Mouse (Mus musculus): ENCODE data around the gene Scmh1. TPM values are rescaled to one million over a fixed set of nuclear protein-coding genes. Genes with fewer than 3 reads are reported as not detected.
A peak's percentile ranks its signal among the peaks of the same experiment; 100 is the strongest.
"Not testable (repeated sequence)": the region's sequence is repeated elsewhere in the genome, so short reads cannot be mapped to it uniquely, and the experiment has no call there.

Gene Scmh1
- 31.8 and 34.4 TPM in 2 replicates for polyA plus RNA-seq (2015; fragmentation: Nextera tagmentation; extraction: Ambion mirVana)

GRCm38 (mm10) chr4:120405144-120405805 is at the start of gene Scmh1:
Gene Scmh1, plus strand, starts transcription at chr4:120405281.
- peak; percentile 85 for DNase-seq (ENCODE audit: low spot score)

GRCm38 (mm10) chr4:120360011-120360521 is 45.0 kb upstream of the Scmh1 start:
- DNase-seq (ENCODE audit: low spot score), result no peak

GRCm38 (mm10) chr4:120364729-120365128 is 40.4 kb upstream of the Scmh1 start:
- DNase-seq (ENCODE audit: low spot score), result no peak

- DNase-seq (ENCODE audit: low spot score), result no peak
Observed at GRCm38 (mm10) chr4:120365456-120365855, 39.6 kb upstream of the Scmh1 start.

GRCm38 (mm10) chr4:120368031-120368430 is 37.0 kb upstream of the Scmh1 start:
- no peak for DNase-seq (ENCODE audit: low spot score)

- peak; percentile 39 for DNase-seq (ENCODE audit: low spot score)
Observed at GRCm38 (mm10) chr4:120368663-120369062, 36.4 kb upstream of the Scmh1 start.

GRCm38 (mm10) chr4:120369156-120369555 is 35.9 kb upstream of the Scmh1 start:
- DNase-seq (ENCODE audit: low spot score), result no peak

GRCm38 (mm10) chr4:120369861-120370366 is 35.2 kb upstream of the Scmh1 start:
- no peak for DNase-seq (ENCODE audit: low spot score)

GRCm38 (mm10) chr4:120372838-120373237 is 32.2 kb upstream of the Scmh1 start:
- no peak for DNase-seq (ENCODE audit: low spot score)

GRCm38 (mm10) chr4:120373813-120374212 is 31.3 kb upstream of the Scmh1 start:
- no peak for DNase-seq (ENCODE audit: low spot score)

- peak; percentile 77 for DNase-seq (ENCODE audit: low spot score)
Observed at GRCm38 (mm10) chr4:120380811-120381391, 24.2 kb upstream of the Scmh1 start.

GRCm38 (mm10) chr4:120385496-120385895 is 19.6 kb upstream of the Scmh1 start:
- DNase-seq (ENCODE audit: low spot score), result no peak

- DNase-seq (ENCODE audit: low spot score), result no peak
Observed at GRCm38 (mm10) chr4:120387496-120387895, 17.6 kb upstream of the Scmh1 start.

- no peak for DNase-seq (ENCODE audit: low spot score)
Observed at GRCm38 (mm10) chr4:120387968-120388367, 17.1 kb upstream of the Scmh1 start.

- DNase-seq (ENCODE audit: low spot score), result no peak
Observed at GRCm38 (mm10) chr4:120388998-120389542, 16.0 kb upstream of the Scmh1 start.

GRCm38 (mm10) chr4:120389546-120389945 is 15.5 kb upstream of the Scmh1 start:
- DNase-seq (ENCODE audit: low spot score), result no peak

- no peak for DNase-seq (ENCODE audit: low spot score)
Observed at GRCm38 (mm10) chr4:120391591-120391990, 13.5 kb upstream of the Scmh1 start.

GRCm38 (mm10) chr4:120392341-120392740 is 12.7 kb upstream of the Scmh1 start:
- DNase-seq (ENCODE audit: low spot score), result no peak

- no peak for DNase-seq (ENCODE audit: low spot score)
Observed at GRCm38 (mm10) chr4:120392748-120393147, 12.3 kb upstream of the Scmh1 start.

- no peak for DNase-seq (ENCODE audit: low spot score)
Observed at GRCm38 (mm10) chr4:120400251-120400650, 4.8 kb upstream of the Scmh1 start.

GRCm38 (mm10) chr4:120402105-120402504 is 3.0 kb upstream of the Scmh1 start:
- DNase-seq (ENCODE audit: low spot score), result not testable (repeated sequence)

- DNase-seq (ENCODE audit: low spot score), result no peak
Observed at GRCm38 (mm10) chr4:120404247-120404646, 834 bp upstream of the Scmh1 start.
